ENCODE assay signal across 23 mouse cellular contexts in the genomic region with DNA sequence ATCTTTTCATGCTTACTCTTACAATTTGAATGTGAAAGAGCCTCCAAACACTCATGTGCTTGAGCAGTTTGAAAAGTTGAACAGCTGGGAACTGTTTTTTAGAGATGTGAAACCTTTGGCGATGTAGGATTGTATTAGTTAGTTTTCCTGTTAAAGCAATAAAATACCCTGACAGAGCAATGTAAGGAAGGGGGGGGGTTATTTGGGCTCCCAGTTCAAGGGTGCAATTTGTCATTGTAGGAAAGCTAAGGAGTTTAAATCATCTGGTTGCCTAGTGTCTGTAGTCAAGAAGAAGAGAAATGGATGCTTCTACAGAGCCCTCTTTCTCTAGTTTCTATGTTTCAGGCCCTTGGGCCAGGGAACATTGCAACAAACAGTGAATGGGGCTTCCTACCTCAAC.
"Had no signal": no experiment of that assay in that cellular context is flagged by ENCODE, and none has a peak within 500 bp of the region (broad histone marks: within the 10 kb centered on the region; RNA-seq: fewer than 3 reads in every experiment).

No protein-coding gene starts in this region.

- ATAC-seq: hindbrain, postnatal 0 days; intestine, embryonic 16.5 days; liver, embryonic 12.5 days had no signal

- H3K27ac ChIP-seq: heart, adult 2 months; heart, embryonic 13.5 days; heart, embryonic 15.5 days; hindbrain, embryonic 13.5 days; hindbrain, embryonic 15.5 days; hindbrain, postnatal 0 days; limb, embryonic 13.5 days; limb, embryonic 15.5 days; liver, embryonic 12.5 days; liver, embryonic 14.5 days had no signal

- H3K4me3 ChIP-seq: heart, adult 2 months; heart, embryonic 13.5 days; heart, embryonic 15.5 days; hindbrain, embryonic 13.5 days; hindbrain, embryonic 15.5 days; limb, embryonic 13.5 days; limb, embryonic 15.5 days; liver, embryonic 12.5 days had no signal

- H3K27me3 ChIP-seq: heart, embryonic 13.5 days; heart, embryonic 15.5 days; hindbrain, embryonic 13.5 days; hindbrain, embryonic 15.5 days; limb, embryonic 13.5 days; limb, embryonic 15.5 days; liver, embryonic 12.5 days had no signal

- H3K9ac ChIP-seq: heart, embryonic 13.5 days; heart, embryonic 15.5 days; hindbrain, embryonic 13.5 days; hindbrain, embryonic 15.5 days; limb, embryonic 13.5 days; limb, embryonic 15.5 days; liver, embryonic 12.5 days; liver, embryonic 14.5 days had no signal

- DNase-seq: gastrocnemius, postnatal 14 days; gastrocnemius, postnatal 36 days; heart, adult 11 months; heart, adult 2 months; heart, postnatal 14 days; heart, postnatal 36 days; kidney, adult 11 months; kidney, adult 2 months; kidney, postnatal 36 days; layer of hippocampus, adult 9-11 months; layer of hippocampus, postnatal 36 days; left cerebral cortex, postnatal 4 days had no signal

- H3K36me3 ChIP-seq: heart, embryonic 13.5 days; heart, embryonic 15.5 days; hindbrain, embryonic 13.5 days; hindbrain, embryonic 15.5 days; limb, embryonic 13.5 days; limb, embryonic 15.5 days; liver, embryonic 12.5 days had no signal

- H3K4me2 ChIP-seq: heart, embryonic 11.5 days; heart, embryonic 13.5 days; heart, embryonic 15.5 days; hindbrain, embryonic 13.5 days; hindbrain, embryonic 15.5 days; limb, embryonic 13.5 days; limb, embryonic 15.5 days; liver, embryonic 12.5 days had no signal

- H3K9me3 ChIP-seq: heart, embryonic 13.5 days; heart, embryonic 15.5 days; hindbrain, embryonic 13.5 days; hindbrain, embryonic 15.5 days; limb, embryonic 13.5 days; limb, embryonic 15.5 days; liver, embryonic 12.5 days had no signal

- H3K4me1 ChIP-seq: heart, embryonic 13.5 days; heart, embryonic 15.5 days; hindbrain, embryonic 13.5 days; hindbrain, embryonic 15.5 days; limb, embryonic 13.5 days; limb, embryonic 15.5 days; liver, embryonic 12.5 days had no signal
